Mouse (Mus musculus): ENCODE results near the gene Aak1. TPM values are rescaled to one million over a fixed set of nuclear protein-coding genes. Genes with fewer than 3 reads are reported as not detected.
"Not testable (repeated sequence)": the region's sequence is repeated elsewhere in the genome, so short reads cannot be mapped to it uniquely, and the experiment has no call there.

The Aak1 gene
- total and polyA plus RNA-seq, 2 experiments = 2.6 to 7.2 TPM

DNA sequence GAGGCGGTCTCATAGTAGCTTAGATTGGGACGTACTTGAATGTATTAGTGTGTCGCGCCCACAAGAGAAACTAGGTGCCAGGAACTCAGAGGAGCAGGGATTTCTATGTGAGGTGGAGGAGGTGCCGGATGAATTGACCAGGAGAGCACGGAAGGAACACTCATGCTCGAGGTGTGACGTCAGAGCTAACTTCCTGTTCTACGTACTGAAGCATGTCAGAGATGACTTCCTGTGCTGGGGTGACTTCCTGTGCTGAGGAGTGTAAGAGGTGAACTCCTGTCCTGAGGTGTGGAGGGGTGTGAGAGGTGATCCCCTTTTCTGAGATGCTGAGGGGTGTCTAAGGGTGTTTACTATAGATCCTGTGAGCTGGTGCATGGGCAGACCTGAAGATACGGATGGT is 22.5 kb downstream of the Aak1 start:
- H3K79me2 ChIP-seq (ENCODE audit: control insufficient read depth, insufficient read depth, low read length) = peaks cover 7% of the 10 kb centered on the region; the same call in 1 of the 2 replicates
- H3K4me1 ChIP-seq (ENCODE audit: control insufficient read depth, insufficient read depth, low read length) = peaks cover 8% of the 10 kb centered on the region; the same call in 1 of the 2 replicates
- no peak for DNase-seq (ENCODE audit: extremely low read depth, low read depth, low spot score)
- H3K9ac ChIP-seq (ENCODE audit: low read depth, low read length) = no peak overlapping the region
- TF ChIP-seq CTCF (IDR thresholded peaks at IDR 0.05; ENCODE audit: low read depth, low read length) = no peak
- no peak for TF ChIP-seq POLR2A (IDR thresholded peaks at IDR 0.05; ENCODE audit: extremely low read depth, insufficient read depth, low read length)
- H3K27ac ChIP-seq (replicated peaks; ENCODE audit: insufficient read depth, low read depth, low read length) = no peak overlapping the region
- H3K4me3 ChIP-seq (ENCODE audit: insufficient read depth, low read depth, low read length) = no peak overlapping the region
- no peaks in the 10 kb centered on the region for H3K27me3 ChIP-seq (ENCODE audit: control insufficient read depth, insufficient read depth, low read length)
- 91% methylated on average over 10 of the region's 10 CpGs for WGBS
- peaks cover 1% of the 10 kb centered on the region; the same call in 1 of the 2 replicates for H3K36me3 ChIP-seq (ENCODE audit: control insufficient read depth, insufficient read depth, low read length)

DNA sequence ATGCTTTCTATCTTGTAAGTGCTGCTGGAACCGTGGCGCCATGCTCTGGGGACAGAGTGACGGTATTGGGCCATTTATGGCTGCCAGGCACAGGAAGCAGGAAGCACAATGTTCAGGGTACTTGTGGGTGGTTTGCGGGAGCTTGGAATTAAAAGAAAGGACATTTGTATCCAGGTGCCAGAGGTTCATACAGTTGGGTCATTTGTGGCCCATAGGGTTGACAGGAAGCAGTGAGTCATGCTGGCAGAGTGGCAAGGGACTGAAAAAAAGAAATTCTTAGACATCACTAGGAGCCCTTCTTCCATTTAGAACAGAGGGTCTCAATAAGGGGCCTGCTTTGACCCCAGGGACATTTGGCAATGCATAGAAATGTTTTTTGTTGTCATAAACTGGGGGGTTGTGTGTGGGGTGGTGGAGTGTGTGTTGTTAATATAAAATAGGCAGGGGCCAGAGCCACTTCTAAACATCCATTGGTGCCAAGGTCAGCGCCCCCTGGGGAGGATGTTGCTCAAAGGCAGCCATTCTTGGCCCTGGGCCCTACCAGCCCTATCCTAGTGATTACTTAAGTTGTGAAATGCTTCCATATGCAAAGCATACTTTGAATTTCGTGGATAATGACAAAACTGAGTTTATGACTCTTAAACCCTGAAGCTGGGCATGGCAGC is 25.5 kb downstream of the Aak1 start:
- H3K27ac ChIP-seq (replicated peaks; ENCODE audit: insufficient read depth, low read depth, low read length) = 0 out of 2 replicates have a peak overlapping the region, but pooled peaks have one; percentile 27
- H3K36me3 ChIP-seq (ENCODE audit: control insufficient read depth, insufficient read depth, low read length) = 0 out of 2 replicates have a peak, but pooled peaks cover 2% of the 10 kb centered on the region
- no peaks in the 10 kb centered on the region for H3K27me3 ChIP-seq (ENCODE audit: control insufficient read depth, insufficient read depth, low read length)
- no peak overlapping the region for H3K4me3 ChIP-seq (ENCODE audit: insufficient read depth, low read depth, low read length)
- H3K9ac ChIP-seq (ENCODE audit: low read depth, low read length) = no peak overlapping the region
- peak; percentile 19 for DNase-seq (ENCODE audit: extremely low read depth, low read depth, low spot score)
- H3K4me1 ChIP-seq (ENCODE audit: control insufficient read depth, insufficient read depth, low read length) = peaks cover 5% of the 10 kb centered on the region; the same call in 1 of the 2 replicates
- H3K79me2 ChIP-seq (ENCODE audit: control insufficient read depth, insufficient read depth, low read length) = no peaks in the 10 kb centered on the region; the same call in 1 of the 2 replicates
- 65% methylated on average over 6 of the region's 6 CpGs for WGBS
- no peak for TF ChIP-seq POLR2A (IDR thresholded peaks at IDR 0.05; ENCODE audit: extremely low read depth, insufficient read depth, low read length)

DNA sequence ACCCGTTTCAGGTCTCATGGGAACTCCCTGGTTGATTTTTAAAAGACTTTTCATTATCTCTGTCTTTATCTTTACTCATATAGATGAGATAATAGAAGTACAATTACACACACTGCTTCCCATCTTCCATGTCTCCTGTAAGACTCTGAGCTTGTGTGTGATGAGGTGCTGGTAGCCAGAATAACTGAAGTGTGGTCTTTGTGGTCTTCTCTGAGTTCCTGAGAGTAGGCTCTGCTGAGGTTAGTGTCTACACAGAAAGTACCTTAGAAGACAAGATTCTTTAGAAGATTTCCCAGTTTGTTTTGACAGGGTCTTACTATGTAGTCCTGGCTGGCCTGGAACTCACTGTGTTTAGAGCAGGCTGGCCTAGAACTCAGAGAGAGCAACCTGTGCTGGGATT is 27.1 kb downstream of the Aak1 start:
- DNase-seq (ENCODE audit: extremely low read depth, low read depth, low spot score) = no peak
- Histone ChIP-seq H3K4me3 (ENCODE audit: insufficient read depth, low read depth, low read length) (no peak overlapping the region), H3K79me2 (ENCODE audit: control insufficient read depth, insufficient read depth, low read length) (no peaks in the 10 kb centered on the region; the same call in 1 of the 2 replicates), H3K9ac (ENCODE audit: low read depth, low read length) (no peak overlapping the region), H3K27ac (replicated peaks; ENCODE audit: insufficient read depth, low read depth, low read length) (no peak overlapping the region), H3K4me1 (ENCODE audit: control insufficient read depth, insufficient read depth, low read length) (peaks cover 4% of the 10 kb centered on the region; the same call in 1 of the 2 replicates), H3K27me3 (ENCODE audit: control insufficient read depth, insufficient read depth, low read length) (no peaks in the 10 kb centered on the region), H3K36me3 (ENCODE audit: control insufficient read depth, insufficient read depth, low read length) (0 out of 2 replicates have a peak, but pooled peaks cover 2% of the 10 kb centered on the region)
- TF ChIP-seq POLR2A (IDR thresholded peaks at IDR 0.05; ENCODE audit: extremely low read depth, insufficient read depth, low read length) = no peak
- no peak for TF ChIP-seq CTCF (IDR thresholded peaks at IDR 0.05; ENCODE audit: low read depth, low read length)
- WGBS = 94% methylated on average over 1 of the region's 1 CpGs

DNA sequence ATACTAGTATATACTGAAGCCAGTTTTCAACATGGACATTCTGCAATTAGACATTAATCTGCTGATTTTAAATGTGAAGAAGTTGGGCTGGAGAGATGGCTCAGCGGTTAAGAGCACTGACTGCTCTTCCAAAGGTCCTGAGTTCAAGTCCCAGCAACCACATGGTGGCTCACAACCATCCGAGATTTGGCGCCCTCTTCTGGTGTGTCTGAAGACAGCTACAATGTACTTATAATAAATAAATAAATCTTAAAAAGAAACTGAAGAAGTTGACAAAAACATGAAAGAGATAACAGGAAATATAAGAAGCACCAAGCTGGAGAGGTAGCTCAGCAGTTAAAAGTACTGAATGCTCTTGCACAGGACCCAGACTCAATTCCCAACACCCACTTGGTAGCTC is 29.3 kb downstream of the Aak1 start:
- WGBS = 76% methylated on average over 3 of the region's 3 CpGs
- not testable (repeated sequence) for H3K9ac ChIP-seq (ENCODE audit: low read depth, low read length)

DNA sequence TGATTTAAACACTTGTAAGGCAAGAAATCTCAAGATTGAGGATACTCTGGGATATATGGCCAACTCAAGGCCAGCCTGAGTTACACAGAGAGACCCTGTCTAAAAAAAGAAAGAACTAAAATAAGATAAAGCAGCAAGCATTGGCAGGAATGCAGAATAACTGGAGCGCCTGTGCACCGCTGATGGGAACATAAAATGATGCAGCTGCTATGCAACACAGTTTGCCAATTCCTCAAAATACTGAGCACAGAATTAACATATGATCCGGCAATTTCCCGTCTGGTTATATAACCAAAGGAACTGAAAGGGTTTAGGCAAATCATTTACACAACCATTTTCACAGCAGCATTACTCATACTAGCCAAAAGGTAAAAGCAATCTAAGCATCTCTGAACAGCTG is 30.0 kb downstream of the Aak1 start:
- 90% methylated on average over 4 of the region's 4 CpGs for WGBS

More for the DNA sequence above, 29.3 kb downstream of the Aak1 start:
- not testable (repeated sequence) for H3K79me2 ChIP-seq (ENCODE audit: control insufficient read depth, insufficient read depth, low read length); DNase-seq (ENCODE audit: extremely low read depth, low read depth, low spot score); H3K4me1 ChIP-seq (ENCODE audit: control insufficient read depth, insufficient read depth, low read length); H3K36me3 ChIP-seq (ENCODE audit: control insufficient read depth, insufficient read depth, low read length); H3K4me3 ChIP-seq (ENCODE audit: insufficient read depth, low read depth, low read length); H3K27me3 ChIP-seq (ENCODE audit: control insufficient read depth, insufficient read depth, low read length); H3K27ac ChIP-seq (replicated peaks; ENCODE audit: insufficient read depth, low read depth, low read length)

DNA sequence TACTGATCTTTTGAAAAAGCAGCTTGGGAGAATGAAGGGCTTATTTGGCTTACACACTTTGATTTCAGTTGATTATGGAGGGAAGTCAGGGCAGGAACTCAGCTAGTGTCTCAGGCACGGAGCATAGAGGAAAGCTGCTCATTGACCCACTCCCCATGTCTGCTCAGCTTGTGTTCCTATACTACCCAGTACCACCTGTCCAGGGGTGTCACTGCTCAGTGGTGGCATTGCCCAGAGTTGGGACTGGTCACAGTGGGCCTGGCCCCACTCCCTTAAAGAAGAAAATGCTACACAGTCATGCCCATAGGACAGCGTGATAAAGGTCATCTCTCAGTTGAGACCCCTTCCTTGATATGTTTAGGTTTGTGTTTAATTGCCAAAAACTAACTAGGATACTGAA is 34.9 kb downstream of the Aak1 start:
- no peaks in the 10 kb centered on the region for H3K4me1 ChIP-seq (ENCODE audit: control insufficient read depth, insufficient read depth, low read length)
- DNase-seq (ENCODE audit: extremely low read depth, low read depth, low spot score) = no peak
- WGBS = 82% methylated on average over 2 of the region's 2 CpGs
- no peak for TF ChIP-seq CTCF (IDR thresholded peaks at IDR 0.05; ENCODE audit: low read depth, low read length)
- TF ChIP-seq POLR2A (IDR thresholded peaks at IDR 0.05; ENCODE audit: extremely low read depth, insufficient read depth, low read length) = no peak
- no peaks in the 10 kb centered on the region; the same call in 1 of the 2 replicates for H3K79me2 ChIP-seq (ENCODE audit: control insufficient read depth, insufficient read depth, low read length)
- H3K9ac ChIP-seq (ENCODE audit: low read depth, low read length) = no peak overlapping the region
- H3K27ac ChIP-seq (replicated peaks; ENCODE audit: insufficient read depth, low read depth, low read length) = no peak overlapping the region
- H3K27me3 ChIP-seq (ENCODE audit: control insufficient read depth, insufficient read depth, low read length) = no peaks in the 10 kb centered on the region
- H3K36me3 ChIP-seq (ENCODE audit: control insufficient read depth, insufficient read depth, low read length) = peaks cover 5% of the 10 kb centered on the region; the same call in 1 of the 2 replicates
- no peak overlapping the region for H3K4me3 ChIP-seq (ENCODE audit: insufficient read depth, low read depth, low read length)

More for the DNA sequence above, 30.0 kb downstream of the Aak1 start:
- Histone ChIP-seq H3K27me3 (ENCODE audit: control insufficient read depth, insufficient read depth, low read length) (no peaks in the 10 kb centered on the region), H3K27ac (replicated peaks; ENCODE audit: insufficient read depth, low read depth, low read length) (no peak overlapping the region), H3K79me2 (ENCODE audit: control insufficient read depth, insufficient read depth, low read length) (no peaks in the 10 kb centered on the region; the same call in 1 of the 2 replicates), H3K36me3 (ENCODE audit: control insufficient read depth, insufficient read depth, low read length) (0 out of 2 replicates have a peak, but pooled peaks cover 2% of the 10 kb centered on the region), H3K9ac (ENCODE audit: low read depth, low read length) (no peak overlapping the region), H3K4me1 (ENCODE audit: control insufficient read depth, insufficient read depth, low read length) (no peaks in the 10 kb centered on the region; the same call in 1 of the 2 replicates), H3K4me3 (ENCODE audit: insufficient read depth, low read depth, low read length) (no peak overlapping the region)
- TF ChIP-seq POLR2A (IDR thresholded peaks at IDR 0.05; ENCODE audit: extremely low read depth, insufficient read depth, low read length) = no peak
- no peak for TF ChIP-seq CTCF (IDR thresholded peaks at IDR 0.05; ENCODE audit: low read depth, low read length)
- DNase-seq (ENCODE audit: extremely low read depth, low read depth, low spot score) = peak; percentile 10
